Mouse (Mus musculus) neural tube, embryonic 10.5 days (tissue): Measurements from ENCODE around the gene Rhno1.

ENCODE experiments used
- DNase-seq: peaks from one replicate; pipeline ENCODE4 v3.0.0-alpha.2; 2017; ENCODE audit warnings: low spot score; ENCODE audit errors: extremely low spot score

Rhno1 gene

DNA sequence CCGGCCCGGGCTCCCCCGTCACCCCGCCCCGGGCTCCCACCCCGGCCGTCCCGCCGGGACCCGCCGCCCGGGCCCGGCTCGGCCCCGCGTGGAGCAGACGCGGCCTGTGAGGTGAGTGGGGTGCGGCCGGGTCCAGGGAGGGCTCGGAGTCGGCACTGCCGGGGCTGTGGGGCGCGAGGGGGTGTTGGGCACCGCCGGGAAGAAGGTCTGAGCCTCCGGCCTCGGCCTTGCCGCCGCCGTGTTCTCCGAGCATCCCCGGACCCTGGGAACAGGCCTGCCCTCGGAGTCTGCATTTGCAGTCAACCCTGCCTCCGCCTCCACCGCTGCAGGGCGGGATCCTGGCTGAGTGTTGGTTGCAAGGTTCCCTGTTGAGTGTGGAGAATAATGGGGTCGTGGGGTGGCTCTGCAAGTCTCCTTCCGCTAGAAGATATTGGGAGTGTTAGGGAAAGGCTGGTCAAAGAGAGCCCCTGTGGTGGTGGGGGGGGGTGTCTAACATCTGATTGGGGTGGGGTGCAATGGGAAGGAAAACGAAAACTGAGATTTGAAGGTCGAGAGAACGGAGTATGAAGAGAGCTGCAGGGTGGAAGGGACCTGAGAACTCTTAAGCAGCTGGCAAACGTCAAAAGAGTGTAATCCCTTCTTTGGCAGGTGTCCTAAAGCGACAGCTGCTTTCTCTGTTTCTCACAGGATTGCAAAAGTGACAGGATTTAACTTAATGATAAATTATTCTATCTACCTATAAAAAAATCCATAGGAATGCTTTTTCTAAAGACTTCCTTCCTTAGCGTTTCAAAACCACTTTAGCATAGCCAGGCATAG, 505 bp upstream of the Rhno1 start:
- peak; percentile 83 for DNase-seq

DNA sequence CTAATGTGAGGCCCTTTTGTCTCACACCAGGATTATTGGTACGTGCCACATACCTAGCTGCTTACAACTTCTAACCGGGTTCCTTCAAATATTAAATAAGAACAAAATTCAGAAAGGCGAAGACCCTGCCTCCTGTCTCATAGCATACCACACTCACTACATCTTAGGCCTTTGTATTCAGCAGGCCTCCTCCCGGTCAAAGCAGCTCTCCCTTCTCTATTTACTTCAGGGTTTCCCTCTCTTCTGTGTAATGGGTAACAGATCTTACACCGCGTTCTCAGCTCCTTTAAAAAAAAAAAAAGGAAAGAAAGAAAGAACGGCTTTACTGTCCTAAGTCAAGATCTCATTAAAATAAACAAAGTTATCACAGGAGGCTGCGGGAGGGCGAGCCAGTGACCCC, 810 bp downstream of the Rhno1 start:
- no peak for DNase-seq

- peak; percentile 61 for DNase-seq
These were observed 3.7 kb downstream of the Rhno1 start for GRCm38 (mm10) chr6:128358999-128359398.

- DNase-seq = peak; percentile 100
These were observed 6.8 kb downstream of the Rhno1 start, which contains the start of gene Tulp3 for GRCm38 (mm10) chr6:128355726-128356416. Tulp3 (minus strand) TSS chr6:128355851.

- DNase-seq = no peak
These were observed 7.5 kb downstream of the Rhno1 start for GRCm38 (mm10) chr6:128355201-128355681.

DNA sequence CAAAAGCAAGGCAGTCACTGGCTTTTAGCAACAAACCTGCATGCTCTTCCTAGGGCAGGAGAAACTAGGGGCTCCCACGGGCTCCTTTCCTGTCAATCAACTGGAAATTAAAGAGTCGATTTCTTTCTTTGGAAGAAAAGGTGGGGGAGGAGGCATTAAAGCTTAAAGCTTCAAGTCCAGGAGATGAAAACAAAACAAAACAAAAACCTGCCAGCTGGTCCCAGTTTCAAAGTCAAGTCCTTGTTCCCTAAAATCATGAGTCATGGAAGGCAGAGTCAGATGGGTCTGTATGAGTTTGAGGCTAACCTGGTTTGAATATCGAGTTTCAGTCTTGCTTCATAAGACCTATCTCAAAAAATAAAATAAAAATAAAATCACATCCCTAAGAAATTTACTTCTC, 8.6 kb downstream of the Rhno1 start:
- DNase-seq = no peak

DNA sequence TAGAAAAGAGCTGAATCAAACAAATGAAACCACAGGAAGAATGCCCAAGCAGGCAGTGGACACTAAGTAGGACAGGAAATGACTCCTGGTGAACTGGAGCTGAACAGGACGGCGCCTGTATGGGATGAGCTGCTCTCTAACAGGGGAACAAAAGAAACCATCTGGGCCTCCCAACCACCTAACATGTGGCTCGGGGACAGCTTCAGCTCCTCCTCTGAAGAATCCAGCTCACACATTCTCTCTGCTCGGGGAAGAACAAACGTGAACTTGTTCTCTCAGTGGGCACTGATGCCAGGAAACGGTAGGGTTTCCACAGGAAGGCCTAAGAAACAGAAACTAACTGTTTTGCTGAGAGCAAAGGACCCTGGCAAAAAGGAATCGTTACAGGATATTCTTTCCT, 13.0 kb downstream of the Rhno1 start:
- DNase-seq = no peak

DNA sequence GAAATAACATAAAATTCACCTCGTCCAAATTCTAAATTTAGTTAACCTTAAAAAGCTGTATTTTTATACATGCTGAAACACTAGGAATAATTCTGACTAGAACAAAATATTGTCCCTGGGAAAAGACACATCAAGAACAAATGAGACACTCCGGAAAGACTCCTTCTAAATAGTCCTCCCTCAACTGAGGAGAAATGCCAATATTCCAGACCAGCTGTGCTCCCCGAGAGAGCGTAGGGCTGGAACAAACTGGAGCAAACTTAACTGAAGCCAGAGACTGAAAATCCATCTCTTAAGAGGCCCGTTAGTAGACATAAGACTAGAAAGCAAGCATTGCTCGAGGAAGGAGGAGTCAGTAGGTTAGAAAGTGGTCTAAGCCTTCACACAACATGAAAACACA, 15.9 kb downstream of the Rhno1 start:
- DNase-seq = no peak

GRCm38 (mm10) chr6:128345623-128346022, 17.1 kb downstream of the Rhno1 start:
- no peak for DNase-seq

- DNase-seq = no peak
These were observed 20.6 kb downstream of the Rhno1 start for GRCm38 (mm10) chr6:128341956-128342723.

GRCm38 (mm10) chr6:128338876-128339275, 23.8 kb downstream of the Rhno1 start:
- DNase-seq = no peak

DNA sequence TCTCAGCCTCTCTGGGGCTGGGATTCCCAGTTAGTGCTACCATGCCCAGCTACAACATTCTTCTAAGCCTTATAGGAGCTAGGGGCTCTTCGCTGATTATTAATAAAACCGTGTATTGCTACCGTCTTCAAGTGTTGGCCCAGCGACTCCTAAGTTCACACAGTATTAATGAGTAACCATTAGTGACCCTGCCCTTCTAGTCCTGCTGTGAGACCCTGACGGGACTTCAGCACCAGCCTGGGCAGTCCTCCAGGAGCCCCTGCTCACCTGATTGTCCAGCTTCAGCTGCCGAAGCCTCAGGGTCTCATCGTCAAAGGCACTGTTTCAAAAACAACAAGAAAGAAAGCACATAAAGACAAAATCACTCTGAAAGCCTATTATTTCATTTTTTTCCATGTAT, 25.2 kb downstream of the Rhno1 start:
- DNase-seq = no peak

DNA sequence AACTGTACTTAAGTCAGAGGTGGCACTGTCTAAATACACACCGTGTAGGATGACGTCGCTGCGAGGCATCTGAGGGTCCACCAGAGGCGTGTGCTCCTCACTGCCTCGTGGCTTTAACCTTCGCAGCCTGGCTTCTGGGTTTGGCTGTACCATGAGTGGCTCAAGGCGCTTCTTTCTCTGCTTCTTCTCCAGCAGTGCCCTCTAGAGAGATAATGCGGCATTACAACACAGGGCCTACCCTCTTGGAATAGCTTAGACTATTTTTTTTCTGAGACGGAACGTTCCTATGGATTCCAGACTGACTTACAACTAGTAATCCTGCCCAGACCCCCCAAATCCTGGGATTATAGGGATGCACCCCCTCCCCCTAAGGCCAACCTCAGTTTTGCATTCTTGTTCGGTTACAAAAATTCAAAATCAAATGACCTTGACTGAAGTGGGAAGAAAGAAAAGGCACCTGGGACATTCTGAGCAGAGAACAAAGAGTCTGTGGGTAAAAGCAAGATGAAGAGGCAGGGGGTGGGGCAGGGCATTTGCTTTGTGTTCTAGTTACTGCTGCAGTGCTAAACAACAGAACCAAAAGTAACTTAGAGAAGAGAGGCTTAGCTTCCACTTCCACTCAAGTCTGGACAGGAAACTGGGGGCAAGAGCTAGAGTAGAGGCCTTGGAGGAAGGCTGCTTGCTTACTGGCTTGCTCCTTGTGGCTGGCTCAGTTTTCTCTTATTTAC, 28.1 kb downstream of the Rhno1 start:
- DNase-seq = peak; percentile 57

GRCm38 (mm10) chr6:128318317-128318716, 44.4 kb downstream of the Rhno1 start:
- DNase-seq = peak; percentile 50

DNA sequence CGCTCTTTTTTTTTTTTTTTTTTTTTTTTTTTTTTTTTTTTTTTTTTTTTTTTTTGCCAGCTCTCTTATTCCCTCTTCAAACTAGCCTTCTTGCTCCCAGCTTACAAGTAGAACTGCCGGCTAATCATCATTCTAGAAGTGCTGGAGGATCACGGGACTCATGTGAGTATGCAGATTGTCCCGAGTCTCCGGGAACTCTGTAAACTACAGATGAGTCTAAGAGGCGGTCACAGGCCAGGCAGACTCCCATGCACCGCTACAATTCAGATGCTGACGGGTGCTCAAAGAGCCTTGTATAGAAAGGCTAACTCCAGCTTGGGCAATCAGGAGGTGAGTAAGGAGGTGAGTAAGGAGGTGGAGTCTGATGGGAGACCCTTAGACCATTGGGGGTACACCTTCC, 47.1 kb downstream of the Rhno1 start:
- DNase-seq = no peak

- DNase-seq = no peak
These were observed 47.9 kb downstream of the Rhno1 start for GRCm38 (mm10) chr6:128314796-128315195.

DNA sequence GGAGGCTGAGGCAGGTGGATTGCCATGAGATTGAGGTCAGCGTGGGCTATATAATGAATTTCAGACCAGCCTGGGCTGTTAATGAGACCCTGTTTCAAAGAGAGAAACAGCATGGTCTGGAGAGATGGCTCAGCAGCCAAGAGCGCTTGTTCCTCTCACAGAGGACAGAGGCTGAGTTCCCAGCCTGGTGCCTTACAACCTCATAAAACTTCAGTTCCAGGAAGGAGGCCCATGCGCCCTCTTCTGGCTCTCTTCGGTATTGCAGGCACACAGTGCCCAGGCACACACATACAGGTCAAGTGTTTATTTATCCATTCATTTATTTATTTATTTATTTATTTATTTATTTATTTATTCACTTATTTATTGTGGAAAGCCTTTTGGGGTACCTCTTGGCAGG, 54.4 kb downstream of the Rhno1 start:
- DNase-seq = peak; percentile 92
